Mouse (Mus musculus) ES-Bruce4 (cell line): Measurements from ENCODE around the gene Thoc5. TPM values are rescaled to one million over a fixed set of nuclear protein-coding genes. Genes with fewer than 3 reads are reported as not detected.

Experiments
- H3K27ac ChIP-seq: 2 replicates; pipeline ENCODE4 v1.5.1; 2012; ENCODE audit warnings: low read length, inconsistent platforms; ENCODE audit not compliant: insufficient read depth
- H3K27me3 ChIP-seq: 2 replicates; pipeline ENCODE4 v1.6.1; 2012; ENCODE audit warnings: mild to moderate bottlenecking, low read length, inconsistent platforms; ENCODE audit not compliant: control insufficient read depth, poor library complexity, insufficient read depth, severe bottlenecking
- H3K36me3 ChIP-seq: 2 replicates; pipeline ENCODE4 v1.6.1; 2012; ENCODE audit warnings: inconsistent platforms, mild to moderate bottlenecking, low read length, moderate library complexity; ENCODE audit not compliant: control insufficient read depth, poor library complexity, insufficient read depth, severe bottlenecking
- H3K4me1 ChIP-seq: one replicate; pipeline ENCODE4 v1.8.1; 2011; ENCODE audit warnings: low read length; ENCODE audit not compliant: control insufficient read depth, insufficient read depth
- H3K4me3 ChIP-seq: 2 replicates; pipeline ENCODE4 v1.5.1; 2011; ENCODE audit warnings: low read depth, mild to moderate bottlenecking, low read length
- H3K9ac ChIP-seq: 2 replicates; pipeline ENCODE4 v1.6.1; 2012; ENCODE audit warnings: low read depth, mild to moderate bottlenecking, inconsistent platforms; ENCODE audit not compliant: poor library complexity, severe bottlenecking
- H3K9me3 ChIP-seq: replicated peaks from 2 replicates; pipeline ENCODE4 v1.6.1; 2012; ENCODE audit warnings: mild to moderate bottlenecking, low read length, inconsistent platforms; ENCODE audit not compliant: control insufficient read depth, poor library complexity, insufficient read depth, severe bottlenecking
- CTCF ChIP-seq: IDR thresholded peaks from one replicate; pipeline ENCODE4 v1.8.1; 2011; ENCODE audit warnings: low read depth, low read length
- EP300 ChIP-seq: IDR thresholded peaks from 2 replicates; pipeline ENCODE4 v1.6.1; 2011; ENCODE audit warnings: low read depth, low read length; ENCODE audit not compliant: insufficient read depth
- POLR2A ChIP-seq: IDR thresholded peaks from one replicate; pipeline ENCODE4 v1.8.1; 2011; ENCODE audit warnings: low read length; ENCODE audit not compliant: insufficient read depth
- polyA plus RNA-seq: library from polyadenylated mRNA; stranded (reverse); fragments of >200 nt; gene quantifications from 2 replicates; pipeline ENCODE4 v1.2.4, GENCODE M21; 2011; ENCODE audit warnings: low read depth; ENCODE audit not compliant: missing spikeins, insufficient read depth, insufficient read length

The Thoc5 gene
- 51.3 and 52.3 TPM in 2 replicates for polyA plus RNA-seq

DNA sequence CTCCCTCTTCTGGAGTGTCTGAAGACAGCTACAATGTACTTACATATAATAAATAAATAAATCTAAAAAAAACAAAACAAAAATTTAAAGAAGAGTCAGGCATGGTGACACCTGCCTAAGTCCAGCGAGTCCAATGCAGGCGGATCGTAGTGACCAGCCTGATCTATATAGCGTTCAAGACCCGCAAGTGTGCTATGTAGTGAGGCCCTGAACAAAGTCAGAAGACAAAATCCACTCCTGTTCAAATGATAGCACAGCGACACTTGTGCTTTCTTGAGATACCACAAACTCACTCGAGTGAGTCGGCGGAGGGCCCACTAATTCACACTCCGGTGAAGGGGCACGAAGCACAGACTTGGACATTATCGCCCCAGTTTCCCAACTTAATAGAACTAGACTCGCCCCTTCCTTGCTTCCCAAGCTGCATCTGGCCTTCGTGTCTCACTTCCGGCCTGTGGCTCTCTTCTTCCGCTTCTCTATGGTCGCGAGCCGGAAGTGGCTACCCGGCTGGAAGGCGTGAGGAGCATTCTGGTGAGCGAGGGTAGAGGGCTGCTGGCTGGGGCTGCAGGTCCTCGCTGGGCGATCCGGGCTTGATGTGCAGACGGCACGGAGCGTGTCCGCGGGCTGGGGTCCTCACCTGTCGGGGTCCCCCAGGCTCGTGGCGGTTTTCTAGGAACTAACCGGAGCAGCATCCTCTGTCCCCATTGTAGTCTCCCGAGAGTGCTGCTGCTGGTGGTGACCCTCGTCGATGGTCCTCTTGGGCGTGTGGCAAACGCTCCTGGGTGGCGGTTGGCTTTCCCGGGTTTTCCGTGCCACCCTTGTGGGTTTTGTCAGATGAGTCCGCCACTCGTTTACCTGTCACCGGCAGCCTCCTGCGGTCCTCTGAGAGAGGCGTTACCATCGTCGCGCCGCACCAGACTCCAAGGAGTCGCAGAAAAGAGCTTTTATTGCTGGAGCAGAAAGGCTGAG lies at the start of gene Thoc5:
Thoc5 (plus strand) TSS at position 473 of the 969 bp plus-strand sequence.
- peaks cover 3% of the 10 kb centered on the region for H3K4me1 ChIP-seq
- peaks cover 29% of the 10 kb centered on the region for H3K36me3 ChIP-seq
- peak within 1 kb of the TSS; percentile 77 for H3K9ac ChIP-seq
- H3K9me3 ChIP-seq, result no peaks in the 10 kb centered on the region
- H3K4me3 ChIP-seq, result peak within 1 kb of the TSS; percentile 91
- H3K27ac ChIP-seq, result peak within 1 kb of the TSS; percentile 12; the same call in 1 of the 2 replicates
- TF ChIP-seq EP300, result no peak
- TF ChIP-seq CTCF, result no peak
- peak; percentile 60 for TF ChIP-seq POLR2A
- no peaks in the 10 kb centered on the region for H3K27me3 ChIP-seq

DNA sequence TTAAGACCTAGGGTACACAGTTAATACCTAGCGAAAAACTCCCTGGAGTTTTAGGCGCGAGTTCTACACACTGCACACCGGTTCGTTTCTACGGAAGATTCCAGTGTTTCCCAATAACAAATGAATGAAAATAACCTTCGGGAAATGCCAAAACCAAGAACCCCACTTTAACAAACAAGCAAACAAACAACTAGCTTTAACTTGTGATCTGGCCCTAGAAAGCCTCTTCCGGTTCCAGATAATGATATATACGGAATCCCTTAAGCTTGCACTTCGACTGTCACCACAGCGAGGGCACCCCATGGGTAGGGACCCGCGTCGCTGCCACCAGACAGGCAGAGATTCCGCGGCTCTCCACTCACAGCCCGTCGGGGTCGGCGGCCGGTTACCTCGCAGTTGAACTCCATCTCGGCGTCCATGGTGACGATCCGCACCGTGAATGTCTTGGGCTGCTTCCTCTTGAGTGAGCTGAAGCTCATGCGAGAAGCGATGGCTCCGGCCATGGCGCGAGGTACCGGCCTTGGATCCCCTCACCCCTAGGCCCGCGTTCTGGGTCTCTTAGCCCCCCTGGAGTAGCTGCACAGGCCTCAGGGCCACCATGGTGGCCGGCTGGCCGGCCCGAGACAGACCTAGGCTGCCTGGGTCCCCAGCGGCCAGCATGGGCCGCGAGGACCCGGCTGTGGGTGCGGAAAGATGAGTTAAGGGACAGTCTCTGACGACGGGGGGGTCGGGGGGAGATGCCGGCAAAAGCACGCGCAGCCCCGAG lies 46.5 kb upstream of the Thoc5 start:
- Histone ChIP-seq H3K27ac (peak overlapping the region; percentile 32; the same call in 1 of the 2 replicates), H3K9ac (peak overlapping the region; percentile 99), H3K9me3 (peaks cover 8% of the 10 kb centered on the region), H3K36me3 (peaks cover 4% of the 10 kb centered on the region; the same call in 1 of the 2 replicates), H3K4me3 (peak overlapping the region; percentile 97), H3K4me1 (no peaks in the 10 kb centered on the region), H3K27me3 (no peaks in the 10 kb centered on the region)
- TF ChIP-seq POLR2A, result no peak
- no peak for TF ChIP-seq CTCF

DNA sequence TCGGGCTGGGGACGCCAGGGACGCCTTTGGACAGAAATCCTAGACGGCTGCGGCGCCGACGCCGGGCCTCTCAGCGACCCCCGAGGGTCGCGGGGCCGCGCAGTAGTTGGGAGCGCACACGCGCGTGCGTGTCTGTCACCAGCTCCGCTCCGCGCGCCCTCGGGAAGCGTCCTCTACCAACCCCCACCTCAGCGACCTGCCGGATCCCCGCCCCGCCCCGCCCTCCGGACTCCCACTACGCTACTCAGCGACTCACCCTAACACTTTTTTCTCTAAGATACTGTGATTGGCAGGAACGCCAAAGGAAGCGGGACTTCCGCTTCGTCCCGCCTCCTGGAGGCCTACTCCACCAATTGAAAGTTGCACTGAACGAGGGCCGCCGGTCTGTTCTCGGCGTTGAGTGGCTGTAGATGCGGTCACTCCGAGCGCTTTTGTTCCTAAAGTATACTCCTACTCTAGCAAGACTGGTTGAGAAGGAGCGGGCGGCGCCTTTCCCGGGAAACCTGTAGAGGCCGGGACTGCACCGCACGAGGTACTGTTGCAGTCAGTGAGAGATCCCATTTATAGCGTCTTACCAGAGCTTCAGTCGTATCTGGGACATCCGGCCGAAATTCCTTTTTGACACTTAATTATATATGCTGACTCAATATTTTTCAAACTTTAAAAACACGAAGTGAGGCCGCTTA lies 45.7 kb upstream of the Thoc5 start, which contains the start of gene Nf2:
Nf2 (minus strand) TSS at position 279 of the 686 bp plus-strand sequence.
- TF ChIP-seq EP300 (no peak), POLR2A (peak; percentile 68)
- Histone ChIP-seq H3K4me3 (peak within 1 kb of the TSS; percentile 97), H3K36me3 (peaks cover 4% of the 10 kb centered on the region; the same call in 1 of the 2 replicates), H3K9ac (peak within 1 kb of the TSS; percentile 99), H3K27me3 (no peaks in the 10 kb centered on the region), H3K4me1 (no peaks in the 10 kb centered on the region), H3K9me3 (peaks cover 8% of the 10 kb centered on the region), H3K27ac (peak within 1 kb of the TSS; percentile 76)

DNA sequence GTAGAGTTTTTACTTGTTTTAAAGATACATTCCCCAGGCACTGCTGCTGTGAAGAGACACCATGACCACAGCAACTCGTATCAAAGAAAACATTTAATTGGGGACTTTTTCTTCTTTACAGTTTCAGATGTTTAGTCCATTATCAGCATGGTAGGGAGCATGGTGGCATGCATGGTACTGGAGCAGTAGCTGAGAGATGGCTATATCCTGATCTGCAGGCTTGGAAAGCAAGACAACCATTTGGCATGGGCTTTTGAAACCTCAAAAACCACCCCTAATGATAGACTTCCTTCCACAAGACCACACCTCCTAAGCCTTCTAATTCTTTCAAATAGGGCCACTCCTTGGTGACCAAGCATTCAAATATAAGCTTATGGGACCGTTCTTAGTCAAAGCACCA lies 44.7 kb upstream of the Thoc5 start:
- TF ChIP-seq CTCF, result no peak
- TF ChIP-seq POLR2A, result no peak
- no peak for TF ChIP-seq EP300
- Histone ChIP-seq H3K27ac (no peak overlapping the region), H3K4me1 (peaks cover 2% of the 10 kb centered on the region), H3K27me3 (no peaks in the 10 kb centered on the region), H3K4me3 (no peak overlapping the region), H3K9me3 (peaks cover 8% of the 10 kb centered on the region), H3K9ac (no peak overlapping the region; the same call in 1 of the 2 replicates), H3K36me3 (peaks cover 4% of the 10 kb centered on the region; the same call in 1 of the 2 replicates)

DNA sequence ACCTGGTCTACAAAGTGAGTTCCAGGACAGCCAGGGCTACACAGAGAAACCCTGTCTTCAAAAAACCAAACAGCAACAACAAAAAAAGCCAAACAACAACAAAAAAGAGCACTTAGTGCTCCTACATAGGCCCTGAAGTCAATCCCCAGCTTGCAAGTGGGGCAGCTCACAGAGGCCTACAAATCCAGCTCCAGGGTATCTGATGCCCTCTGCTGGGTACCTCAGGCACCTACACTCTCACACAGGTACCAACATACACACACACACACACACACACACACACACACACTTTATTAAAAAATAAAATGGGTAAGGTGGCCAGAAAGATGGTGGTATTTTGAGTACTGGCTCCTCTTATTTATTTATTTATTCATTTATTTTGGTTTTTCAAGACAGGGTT lies 42.1 kb upstream of the Thoc5 start:
- H3K27me3 ChIP-seq, result no peaks in the 10 kb centered on the region
- H3K9ac ChIP-seq, result no peak overlapping the region
- peaks cover 2% of the 10 kb centered on the region for H3K4me1 ChIP-seq
- H3K4me3 ChIP-seq, result no peak overlapping the region
- no peak overlapping the region for H3K27ac ChIP-seq
- H3K36me3 ChIP-seq, result no peaks in the 10 kb centered on the region
- H3K9me3 ChIP-seq, result peaks cover 8% of the 10 kb centered on the region
- TF ChIP-seq EP300 (no peak), POLR2A (no peak), CTCF (no peak)
